Mouse (Mus musculus): Measurements from ENCODE around the gene Gtf2i.
A peak's percentile ranks its signal among the peaks of the same experiment; 100 is the strongest.

Gtf2i gene

DNA sequence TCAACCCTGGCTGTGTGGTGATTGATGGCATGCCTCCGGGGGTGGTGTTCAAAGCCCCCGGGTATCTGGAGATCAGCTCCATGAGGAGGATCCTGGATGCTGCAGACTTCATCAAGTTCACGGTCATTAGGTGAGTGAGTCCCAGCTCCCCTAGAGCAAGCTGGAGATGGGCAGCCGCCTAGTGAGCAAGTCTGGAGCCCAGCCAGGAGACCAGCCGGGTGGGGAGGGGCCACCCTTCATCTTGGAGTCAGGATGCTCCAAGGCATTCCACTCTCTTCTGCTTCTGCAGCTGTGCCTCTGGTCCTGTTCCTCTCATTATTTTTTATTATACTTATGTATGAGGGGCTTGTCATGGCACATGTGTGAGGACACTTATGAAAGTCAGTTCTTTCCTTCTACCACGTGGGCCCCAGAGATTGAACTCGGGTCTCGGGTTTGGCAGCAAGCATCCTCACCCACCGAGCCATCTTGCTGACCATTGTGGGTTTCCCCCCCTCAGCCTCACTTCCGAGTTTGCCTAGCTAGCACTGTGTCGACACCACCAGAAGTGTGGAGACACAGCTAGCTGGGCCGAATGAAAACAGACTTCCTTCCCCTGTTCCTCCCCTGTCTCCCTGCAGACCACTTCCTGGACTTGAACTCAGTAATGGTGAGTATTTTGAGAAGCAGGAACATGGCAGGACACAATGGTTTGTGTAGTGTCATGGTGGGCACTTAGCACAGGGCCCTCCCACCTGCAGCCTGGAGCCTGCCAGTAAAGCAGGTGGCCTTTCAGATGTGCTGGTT, 100.3 kb downstream of the Gtf2i start:
- no peak for DNase-seq (ENCODE audit: inconsistent ontology term)

DNA sequence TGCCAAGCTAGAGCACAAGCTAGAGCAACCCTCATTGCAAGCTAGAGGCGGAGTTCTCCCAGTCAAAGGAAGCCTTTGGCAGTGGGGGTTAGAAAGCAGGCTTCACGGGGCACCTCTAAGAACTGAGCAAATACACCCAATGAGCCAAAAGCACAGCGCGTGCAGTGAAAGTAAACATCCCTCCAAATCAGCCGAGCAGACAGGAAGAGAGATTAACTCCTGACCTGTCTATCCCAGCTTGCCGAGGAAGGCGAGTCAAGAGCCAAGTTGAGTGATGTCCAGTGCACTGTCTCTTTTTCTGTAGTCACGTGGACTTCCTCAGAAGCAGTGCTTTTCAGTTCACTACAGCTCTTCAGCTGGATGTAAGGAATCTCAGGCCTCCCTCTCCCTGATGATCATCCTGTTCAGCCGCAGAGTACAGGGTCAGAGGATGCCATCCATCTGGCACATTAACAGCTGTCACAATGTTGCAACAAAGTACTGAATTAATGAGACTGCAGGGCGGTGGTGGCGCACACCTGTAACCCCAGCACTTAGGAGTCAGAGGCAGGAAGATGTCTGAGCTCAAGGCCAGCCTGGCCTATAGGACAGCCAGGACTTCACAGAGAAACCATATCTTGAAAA, 104.5 kb downstream of the Gtf2i start:
- no peak for DNase-seq (ENCODE audit: inconsistent ontology term)

DNA sequence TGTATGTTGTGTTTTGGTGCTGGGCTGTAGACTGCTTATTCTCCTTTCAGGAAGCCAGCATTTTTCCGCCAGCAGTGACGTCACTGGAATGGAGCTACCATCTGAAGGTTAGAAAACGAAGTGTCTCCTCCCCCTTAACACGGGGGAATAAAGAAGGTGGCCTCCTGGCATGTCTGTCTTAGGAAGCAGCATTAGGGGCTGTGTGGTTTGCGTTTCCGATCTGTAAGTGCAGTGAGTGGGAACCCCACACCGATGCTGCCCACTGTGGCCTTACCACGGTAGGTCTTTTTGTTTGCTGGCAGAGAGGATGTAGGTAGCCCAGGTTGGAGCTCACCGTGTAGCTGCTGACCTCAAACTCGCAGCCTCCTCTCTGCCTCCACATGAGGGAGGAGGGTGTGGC, 107.8 kb downstream of the Gtf2i start:
- no peak for DNase-seq (ENCODE audit: inconsistent ontology term)

DNA sequence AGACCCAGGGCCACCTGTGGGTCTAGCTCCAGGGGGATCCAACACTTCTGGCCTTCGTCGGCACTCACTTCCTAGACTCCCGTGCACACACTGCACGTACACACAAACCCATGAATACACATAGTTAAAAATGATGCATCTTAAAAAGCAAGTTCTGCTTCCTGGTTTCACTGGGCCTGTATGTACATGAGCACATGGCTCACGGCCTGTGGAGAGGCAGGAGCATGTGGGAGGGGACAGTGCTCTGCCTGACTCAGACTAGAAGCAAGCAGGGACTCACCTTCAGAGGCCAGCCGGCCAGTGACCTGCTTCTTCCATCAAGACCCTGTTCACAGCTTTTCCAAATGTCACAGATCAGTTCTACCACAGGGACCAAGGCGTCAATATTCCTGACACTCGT, 120.9 kb downstream of the Gtf2i start:
- no peak for DNase-seq (ENCODE audit: inconsistent ontology term)

DNA sequence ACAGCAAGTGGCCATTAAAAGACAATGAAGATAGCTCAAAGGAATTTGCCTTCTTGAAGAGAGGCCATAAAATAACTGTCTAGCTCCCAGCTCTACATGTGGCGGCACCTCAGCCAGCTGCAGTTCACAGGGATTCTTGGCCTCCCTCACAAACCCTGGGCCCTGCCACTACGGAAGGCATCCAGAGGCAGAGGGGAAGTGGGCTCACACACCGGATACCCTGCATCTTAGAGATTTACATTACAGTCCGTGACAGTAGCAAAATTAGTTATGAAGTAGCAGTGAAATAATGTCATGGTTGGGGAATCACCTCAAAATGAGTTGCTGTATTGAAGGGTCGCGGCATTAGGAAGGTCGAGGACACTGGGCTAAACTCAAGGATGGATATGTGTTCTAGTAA, 126.0 kb downstream of the Gtf2i start:
- DNase-seq (ENCODE audit: inconsistent ontology term): peak; percentile 21

Data from Muller cell, postnatal 12 days (primary cell).